Mouse (Mus musculus) lung, adult 2 months (tissue): Measurements from ENCODE around the gene Slc25a42.

Experiments
- CTCF ChIP-seq: fragments of 200-500 bp; IDR thresholded peaks from 2 replicates; pipeline ENCODE4 v1.5.1; 2011; ENCODE audit warnings: mild to moderate bottlenecking, low read length, control low read depth; ENCODE audit not compliant: insufficient read depth
- POLR2A ChIP-seq: fragments of 200-500 bp; IDR thresholded peaks from 2 replicates; pipeline ENCODE4 v1.6.1; 2011; ENCODE audit warnings: low read depth, mild to moderate bottlenecking, control low read depth, low read length, borderline replicate concordance; ENCODE audit errors: extremely low read depth

DNA sequence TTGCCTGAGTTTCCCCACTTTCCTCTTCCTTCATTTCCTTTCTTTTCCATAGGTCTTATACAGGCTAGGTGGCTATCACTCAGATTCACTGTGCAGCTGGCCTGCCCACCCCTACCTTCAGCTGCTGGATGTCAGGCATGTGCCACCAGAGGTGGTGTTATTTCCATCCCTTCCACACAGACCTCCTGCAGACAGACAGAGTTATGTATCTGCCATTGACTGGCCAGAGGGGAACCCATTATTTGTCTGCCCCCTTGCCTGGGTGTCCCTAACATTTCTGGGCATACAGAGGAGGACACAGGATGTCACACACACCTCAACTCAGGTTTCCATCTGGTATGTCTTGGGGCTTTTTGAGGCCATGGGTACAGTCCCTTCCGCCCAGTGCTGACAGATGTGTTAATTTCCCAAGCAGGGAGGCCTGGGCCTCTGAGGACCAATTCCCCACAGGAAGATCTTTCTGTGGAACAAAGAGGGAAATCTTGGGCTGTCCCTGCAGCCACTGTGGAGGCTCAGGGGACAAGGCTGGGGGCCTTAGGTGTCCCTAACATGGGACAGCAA is 54.8 kb downstream of the Slc25a42 start:
- TF ChIP-seq CTCF = no peak
- no peak for TF ChIP-seq POLR2A
